Mouse (Mus musculus) splenic B cell, adult 2 months (primary cell): ENCODE results near the gene Tmtc2.

Source experiments
- DNase-seq: peaks from one replicate; pipeline ENCODE4 v3.0.0-alpha.2; 2011; ENCODE audit warnings: low read depth, low spot score
- H3K27me3 ChIP-seq: 2 replicates; pipeline ENCODE4 v1.6.1; 2012; ENCODE audit warnings: mild to moderate bottlenecking, low read length, moderate library complexity, mixed read lengths; ENCODE audit not compliant: control insufficient read depth, poor library complexity, insufficient read depth, severe bottlenecking
- H3K36me3 ChIP-seq: 2 replicates; pipeline ENCODE4 v1.6.1; 2012; ENCODE audit warnings: mild to moderate bottlenecking, low read length, moderate library complexity, mixed read lengths; ENCODE audit not compliant: control insufficient read depth, poor library complexity, insufficient read depth, severe bottlenecking

Gene Tmtc2

GRCm38 (mm10) chr10:105573908-105574694 lies at the start of gene Tmtc2:
Gene Tmtc2 (minus strand): TSS chr10:105574451.
- peak; percentile 56 for DNase-seq
- no peaks in the 10 kb centered on the region; the same call in 1 of the 2 replicates for H3K27me3 ChIP-seq
- no peaks in the 10 kb centered on the region for H3K36me3 ChIP-seq

GRCm38 (mm10) chr10:105612117-105612516 lies 37.9 kb upstream of the Tmtc2 start:
- H3K27me3 ChIP-seq: no peaks in the 10 kb centered on the region
- no peak for DNase-seq
- no peaks in the 10 kb centered on the region for H3K36me3 ChIP-seq

GRCm38 (mm10) chr10:105598826-105599225 lies 24.6 kb upstream of the Tmtc2 start:
- DNase-seq: no peak
- Histone ChIP-seq H3K27me3 (no peaks in the 10 kb centered on the region), H3K36me3 (no peaks in the 10 kb centered on the region)

- no peaks in the 10 kb centered on the region for H3K36me3 ChIP-seq
Measured at GRCm38 (mm10) chr10:105597226-105597625, 23.0 kb upstream of the Tmtc2 start.

GRCm38 (mm10) chr10:105595480-105596102 lies 21.3 kb upstream of the Tmtc2 start:
- Histone ChIP-seq H3K27me3 (no peaks in the 10 kb centered on the region), H3K36me3 (no peaks in the 10 kb centered on the region)
- DNase-seq: no peak

More at GRCm38 (mm10) chr10:105597226-105597625, 23.0 kb upstream of the Tmtc2 start:
- no peak for DNase-seq
- no peaks in the 10 kb centered on the region for H3K27me3 ChIP-seq

- no peaks in the 10 kb centered on the region for H3K36me3 ChIP-seq
- DNase-seq: no peak
- no peaks in the 10 kb centered on the region for H3K27me3 ChIP-seq
Measured at GRCm38 (mm10) chr10:105588141-105588540, 13.9 kb upstream of the Tmtc2 start.

- H3K27me3 ChIP-seq: no peaks in the 10 kb centered on the region
- no peaks in the 10 kb centered on the region for H3K36me3 ChIP-seq
- DNase-seq: no peak
Measured at GRCm38 (mm10) chr10:105579318-105579717, 5.1 kb upstream of the Tmtc2 start.

GRCm38 (mm10) chr10:105578291-105578845 lies 4.1 kb upstream of the Tmtc2 start:
- Histone ChIP-seq H3K27me3 (no peaks in the 10 kb centered on the region), H3K36me3 (no peaks in the 10 kb centered on the region)
- DNase-seq: no peak

GRCm38 (mm10) chr10:105574695-105575660 lies 727 bp upstream of the Tmtc2 start:
- H3K36me3 ChIP-seq: no peaks in the 10 kb centered on the region
- DNase-seq: peak; percentile 85
- H3K27me3 ChIP-seq: no peaks in the 10 kb centered on the region; the same call in 1 of the 2 replicates

GRCm38 (mm10) chr10:105573306-105573907 lies 844 bp downstream of the Tmtc2 start:
- no peaks in the 10 kb centered on the region for H3K36me3 ChIP-seq
- DNase-seq: peak; percentile 15
- H3K27me3 ChIP-seq: no peaks in the 10 kb centered on the region; the same call in 1 of the 2 replicates

GRCm38 (mm10) chr10:105572829-105573228 lies 1.4 kb downstream of the Tmtc2 start:
- Histone ChIP-seq H3K36me3 (no peaks in the 10 kb centered on the region), H3K27me3 (no peaks in the 10 kb centered on the region; the same call in 1 of the 2 replicates)
- DNase-seq: peak; percentile 39

GRCm38 (mm10) chr10:105572301-105572700 lies 1.9 kb downstream of the Tmtc2 start:
- no peaks in the 10 kb centered on the region; the same call in 1 of the 2 replicates for H3K27me3 ChIP-seq
- no peaks in the 10 kb centered on the region for H3K36me3 ChIP-seq
- no peak for DNase-seq

GRCm38 (mm10) chr10:105571831-105572230 lies 2.4 kb downstream of the Tmtc2 start:
- Histone ChIP-seq H3K36me3 (no peaks in the 10 kb centered on the region), H3K27me3 (no peaks in the 10 kb centered on the region; the same call in 1 of the 2 replicates)
- DNase-seq: no peak

- DNase-seq: no peak
- Histone ChIP-seq H3K36me3 (no peaks in the 10 kb centered on the region), H3K27me3 (no peaks in the 10 kb centered on the region; the same call in 1 of the 2 replicates)
Measured at GRCm38 (mm10) chr10:105571019-105571418, 3.2 kb downstream of the Tmtc2 start.
